Mouse (Mus musculus) thymus, postnatal 10 days (tissue): ENCODE measurements around the gene Slc13a3.

Experiments used
- DNase-seq, 2 experiments: peaks; one replicate each; pipeline ENCODE4 v3.0.0; 2021; ENCODE audit warnings: low spot score in 2 of 2

The Slc13a3 gene

DNA sequence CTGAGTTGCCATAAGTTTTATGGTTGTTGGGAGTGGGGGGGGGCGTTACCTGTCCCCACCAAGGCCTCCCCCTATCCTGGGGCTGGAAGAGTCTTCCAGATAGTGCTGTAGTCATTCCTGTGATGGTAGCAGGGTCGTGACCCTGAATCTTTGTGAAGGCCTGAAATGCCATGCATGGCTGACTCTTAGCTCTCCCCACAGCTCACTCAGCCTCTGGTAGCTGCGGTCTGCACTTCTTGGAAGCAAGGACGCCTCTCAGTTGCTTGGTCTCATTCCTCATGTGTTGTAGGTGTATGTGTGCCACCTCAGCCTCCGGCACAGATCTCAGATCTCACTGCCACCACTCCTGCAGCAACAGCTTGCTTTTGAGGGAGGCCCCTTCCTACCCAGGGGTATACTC is 2.8 kb upstream of the Slc13a3 start:
- DNase-seq: no peak

DNA sequence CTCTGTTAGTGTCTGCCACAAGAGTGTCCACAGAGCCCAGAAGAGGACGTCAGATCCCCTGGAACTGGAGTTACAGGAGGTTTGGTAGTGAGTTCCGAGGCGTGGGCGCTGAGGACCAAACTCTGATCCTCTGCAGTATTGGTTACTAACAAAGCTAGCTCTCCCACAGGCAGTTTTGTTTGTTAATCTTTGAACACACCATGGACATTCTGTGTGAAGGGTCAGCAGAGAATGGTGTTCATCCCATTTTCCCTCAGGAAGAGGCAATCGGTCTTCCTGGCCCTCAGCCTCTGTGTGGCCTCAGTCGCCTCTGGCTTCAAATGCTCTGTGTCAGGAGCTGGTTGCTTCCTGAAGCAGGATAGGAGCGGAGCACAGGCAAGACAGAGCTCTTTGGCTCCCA is 2.4 kb upstream of the Slc13a3 start:
- no peak for DNase-seq

GRCm38 (mm10) chr2:165471943-165472342 is 1.1 kb downstream of the Slc13a3 start:
- no peak for DNase-seq

- peak in 1 of 2 experiments; percentile 40 for DNase-seq
Measured at GRCm38 (mm10) chr2:165470167-165470566, 2.9 kb downstream of the Slc13a3 start.

GRCm38 (mm10) chr2:165467824-165468452 is 5.1 kb downstream of the Slc13a3 start:
- no peak for DNase-seq

GRCm38 (mm10) chr2:165459663-165460062 is 13.4 kb downstream of the Slc13a3 start:
- no peak for DNase-seq

GRCm38 (mm10) chr2:165458189-165458588 is 14.8 kb downstream of the Slc13a3 start:
- DNase-seq: no peak

GRCm38 (mm10) chr2:165456710-165457109 is 16.3 kb downstream of the Slc13a3 start:
- peak in 1 of 2 experiments; percentile 37 for DNase-seq

DNA sequence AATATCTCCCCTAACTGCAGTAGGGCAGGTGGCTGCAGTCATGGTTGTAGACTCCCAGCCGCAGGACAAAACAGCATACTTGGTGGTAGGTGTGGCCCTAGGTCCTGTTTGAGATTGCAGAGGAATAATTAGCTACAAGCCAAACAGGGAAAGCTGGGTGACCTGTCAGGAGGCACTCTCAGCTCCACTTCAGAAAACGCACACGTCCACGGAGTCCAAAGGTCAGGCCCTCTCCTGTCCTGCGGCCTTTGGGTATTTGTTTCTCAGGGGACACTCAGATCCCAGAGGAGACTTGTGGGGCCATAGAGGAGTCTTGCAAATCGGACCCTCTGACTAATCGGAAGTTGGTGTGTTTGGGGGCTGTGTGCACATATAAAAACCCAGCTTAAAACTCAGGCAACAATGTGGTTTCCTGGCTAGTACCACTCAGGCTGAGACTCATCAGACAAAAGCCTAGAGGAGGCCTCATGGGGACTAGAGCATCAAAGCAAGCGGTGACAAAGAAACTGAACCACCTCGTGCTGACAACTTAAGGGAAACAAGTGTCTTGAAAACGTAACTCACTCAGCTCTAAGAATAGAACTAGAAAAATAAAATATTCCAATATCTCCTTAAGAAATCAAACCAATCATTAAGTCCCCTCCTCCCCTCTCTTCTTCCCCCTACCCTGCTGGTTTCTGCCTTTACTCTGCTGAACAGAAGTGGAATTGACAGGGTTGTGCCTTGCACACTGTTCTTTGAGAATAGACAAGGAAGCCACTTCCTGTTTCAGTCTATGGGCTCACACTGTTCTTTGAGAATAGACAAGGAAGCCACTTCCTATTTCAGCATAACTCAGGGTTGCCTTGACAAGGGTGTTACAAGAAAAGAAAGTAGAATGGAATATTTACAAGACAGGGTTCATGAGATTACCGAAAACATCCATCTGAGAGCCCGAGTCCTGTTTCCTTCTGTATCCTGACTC is 20.0 kb downstream of the Slc13a3 start:
- DNase-seq: peak; percentile 37 to 41

GRCm38 (mm10) chr2:165448475-165448874 is 24.6 kb downstream of the Slc13a3 start:
- no peak for DNase-seq

DNA sequence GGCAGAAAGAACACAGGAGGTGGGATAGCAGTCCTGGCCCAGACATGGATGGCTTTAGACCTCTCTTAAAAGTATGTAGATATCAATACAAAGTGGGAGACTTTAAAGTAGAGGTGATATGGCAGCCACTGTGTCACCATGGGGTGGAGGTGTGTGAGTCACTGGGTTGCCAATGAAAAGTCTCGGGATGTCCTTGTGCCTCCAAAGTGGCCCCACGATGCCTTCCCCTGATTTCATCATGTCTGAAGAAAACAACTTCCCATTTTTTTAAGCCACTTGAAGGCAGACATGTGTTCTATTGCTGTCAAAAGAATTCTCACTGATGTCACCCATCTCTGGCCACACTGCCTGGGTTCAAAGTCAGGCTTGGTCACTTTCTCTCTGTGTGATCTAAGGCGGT is 28.2 kb downstream of the Slc13a3 start:
- no peak for DNase-seq

- DNase-seq: no peak
Measured at GRCm38 (mm10) chr2:165442981-165443380, 30.0 kb downstream of the Slc13a3 start.

GRCm38 (mm10) chr2:165441613-165442012 is 31.4 kb downstream of the Slc13a3 start:
- DNase-seq: no peak

- no peak for DNase-seq
Measured at GRCm38 (mm10) chr2:165439613-165440012, 33.4 kb downstream of the Slc13a3 start.

- DNase-seq: no peak
Measured at GRCm38 (mm10) chr2:165438881-165439280, 34.1 kb downstream of the Slc13a3 start.

GRCm38 (mm10) chr2:165428694-165429093 is 44.3 kb downstream of the Slc13a3 start:
- no peak for DNase-seq

DNA sequence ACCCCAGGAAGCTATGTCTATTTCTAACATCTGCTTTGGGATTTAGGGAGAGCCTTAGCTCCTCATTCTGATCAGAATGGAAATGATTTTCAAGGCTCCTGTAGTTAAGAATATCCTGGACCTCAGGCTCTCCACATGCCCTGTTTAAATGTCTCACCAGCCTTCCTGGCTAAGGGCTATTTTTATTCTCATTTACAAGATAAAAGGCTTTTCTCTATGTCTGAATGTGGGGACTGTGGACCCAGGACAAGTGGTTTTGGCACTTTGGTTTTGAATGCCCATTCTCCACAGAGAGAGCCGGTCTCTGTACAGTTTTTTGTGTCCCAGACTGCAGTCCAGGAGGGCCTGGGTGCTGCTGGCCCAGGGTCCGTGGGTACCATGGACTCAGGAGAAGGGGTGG is 52.8 kb downstream of the Slc13a3 start:
- DNase-seq: no peak

DNA sequence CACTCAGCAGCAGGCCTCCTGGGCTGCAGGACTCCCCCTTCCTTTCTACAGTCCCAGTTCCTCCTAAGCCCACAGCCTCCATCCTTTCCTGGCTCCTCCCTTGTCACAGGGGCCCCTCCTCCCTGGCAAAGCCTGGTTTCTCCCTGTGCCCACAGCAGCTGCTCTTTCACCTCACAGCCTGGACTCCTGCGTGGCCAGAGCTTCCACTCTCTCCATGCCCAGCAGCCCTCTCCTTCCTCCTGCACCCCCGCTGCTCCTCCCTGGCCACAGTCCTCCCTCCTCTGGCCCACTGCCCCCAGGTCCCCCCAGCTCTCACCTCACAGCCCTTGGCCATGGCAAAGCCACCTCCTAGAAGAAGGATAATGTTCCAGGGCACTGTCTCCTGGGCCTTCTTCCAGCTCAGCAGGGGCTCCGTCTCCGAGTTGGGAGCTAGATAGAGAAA is 53.3 kb downstream of the Slc13a3 start:
- no peak for DNase-seq

DNA sequence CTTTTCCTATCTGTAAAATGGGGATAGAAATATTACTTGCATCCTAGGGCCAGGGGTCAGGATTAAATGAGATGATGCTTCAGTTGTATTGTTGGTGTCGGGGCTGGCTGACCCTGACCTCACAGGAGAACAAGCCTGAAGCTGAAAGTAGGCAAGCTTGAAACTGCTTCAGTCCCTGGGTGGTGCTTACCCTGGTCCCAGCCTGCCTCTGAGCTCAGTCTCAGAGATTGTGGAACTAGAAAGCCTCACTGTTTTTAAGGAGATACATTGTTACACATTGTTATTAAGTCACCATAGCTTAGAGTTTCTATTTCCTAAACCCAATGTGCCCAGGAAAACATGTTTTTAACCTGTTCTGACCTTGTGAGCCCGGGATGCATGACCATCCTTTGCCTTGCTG is 54.5 kb downstream of the Slc13a3 start:
- no peak for DNase-seq

GRCm38 (mm10) chr2:165417291-165417690 is 55.7 kb downstream of the Slc13a3 start:
- no peak for DNase-seq

GRCm38 (mm10) chr2:165415795-165416194 is 57.2 kb downstream of the Slc13a3 start:
- no peak for DNase-seq

- DNase-seq: no peak
Measured at GRCm38 (mm10) chr2:165415141-165415721, 57.8 kb downstream of the Slc13a3 start.

- DNase-seq: no peak
Measured at GRCm38 (mm10) chr2:165414321-165414720, 58.7 kb downstream of the Slc13a3 start.
